In the genomic region with DNA sequence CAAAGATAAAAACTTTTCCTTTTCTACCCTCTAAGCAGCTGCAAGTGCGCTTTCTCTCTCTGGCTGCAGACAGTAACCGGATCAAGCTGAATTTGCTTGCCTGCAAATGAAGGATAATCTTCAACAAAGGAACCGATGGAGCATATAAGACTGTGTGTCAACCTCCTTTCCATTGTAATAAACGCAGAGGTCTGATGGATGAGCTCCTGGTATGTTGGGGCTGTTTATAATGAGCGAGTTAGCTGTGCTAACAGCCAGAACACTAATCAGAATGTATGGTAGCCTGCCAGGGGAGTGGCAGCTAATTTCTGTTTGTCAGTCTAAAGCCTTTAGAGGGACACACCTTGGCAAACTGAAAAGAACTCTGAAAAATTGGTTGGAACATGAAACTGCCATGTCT, we compare ENCODE assay signal across 13 mouse cellular contexts.
DNase-seq lines count a peak whose midpoint lies in the region; ATAC-seq lines count a peak whose summit lies in the region.
"Had no signal": no experiment of that assay in that cellular context is flagged by ENCODE, and none has a peak within 500 bp of the region (broad histone marks: within the 10 kb centered on the region; RNA-seq: fewer than 3 reads in every experiment).

No protein-coding gene starts in this region.

- no peaks in the 10 kb centered on the region for H3K4me1 ChIP-seq in embryonic facial prominence, embryonic 15.5 days
- H3K4me1 ChIP-seq in midbrain, embryonic 11.5 days (ENCODE audit: control insufficient read depth, insufficient read depth, low read length): peaks cover 5% of the 10 kb centered on the region

- no peak overlapping the region for H3K4me3 ChIP-seq in embryonic facial prominence, embryonic 15.5 days (replicated peaks)
- no peak overlapping the region for H3K4me3 ChIP-seq in midbrain, embryonic 11.5 days (ENCODE audit: low read depth, low read length)

- DNase-seq in cerebellum, postnatal 4 days (ENCODE audit: low spot score in 2 of 2): no peak
- peak; percentile 55 for DNase-seq in brain, adult 2 months (ENCODE audit: low read depth, low spot score)
- no peak for DNase-seq in midbrain, embryonic 11.5 days (ENCODE audit: low spot score, missing footprints)
- DNase-seq in MN1 (ENCODE audit: low spot score): no peak
- DNase-seq in right cerebral cortex, postnatal 14 days: no peak
- DNase-seq in lung, postnatal 10 days: no peak
- DNase-seq: adrenal gland, adult 2 months; kidney, adult 8-10 months; lung, embryonic 14.5 days; thymus, postnatal 4 days had no signal

- peak; percentile 29; the same call in 1 of the 2 replicates for ATAC-seq in cerebellum, adult (ENCODE audit: insufficient number of reproducible peaks, low FRiP score, low TSS enrichment)
- peak; percentile 19; the same call in 1 of the 2 replicates for ATAC-seq in embryonic facial prominence, embryonic 15.5 days (ENCODE audit: insufficient number of reproducible peaks, low FRiP score, low TSS enrichment, low read depth)
- ATAC-seq in midbrain, embryonic 11.5 days (ENCODE audit: low FRiP score): peak; percentile 79

- no peak overlapping the region for H3K27ac ChIP-seq in embryonic facial prominence, embryonic 15.5 days (replicated peaks)
- H3K27ac ChIP-seq in midbrain, embryonic 11.5 days (ENCODE audit: low read depth, low read length): no peak overlapping the region

- H3K9me3 ChIP-seq in embryonic facial prominence, embryonic 15.5 days (replicated peaks): no peaks in the 10 kb centered on the region
- H3K9me3 ChIP-seq in midbrain, embryonic 11.5 days (ENCODE audit: control insufficient read depth, low read length): no peaks in the 10 kb centered on the region
- H3K9me3 ChIP-seq: G1E had no signal

- H3K4me2 ChIP-seq in embryonic facial prominence, embryonic 15.5 days (replicated peaks): no peak overlapping the region
- no peak overlapping the region for H3K4me2 ChIP-seq in midbrain, embryonic 11.5 days
- H3K4me2 ChIP-seq: lung, embryonic 14.5 days had no signal

- no peak overlapping the region for H3K9ac ChIP-seq in embryonic facial prominence, embryonic 15.5 days
- no peak overlapping the region for H3K9ac ChIP-seq in midbrain, embryonic 11.5 days (ENCODE audit: low read length)
- H3K9ac ChIP-seq: lung, embryonic 14.5 days had no signal

- 53% methylated on average over 5 of the region's 5 CpGs for WGBS in embryonic facial prominence, embryonic 15.5 days
- WGBS in midbrain, embryonic 11.5 days: 11% methylated on average over 5 of the region's 5 CpGs

- no peaks in the 10 kb centered on the region for H3K36me3 ChIP-seq in embryonic facial prominence, embryonic 15.5 days
- no peaks in the 10 kb centered on the region for H3K36me3 ChIP-seq in midbrain, embryonic 11.5 days (ENCODE audit: control insufficient read depth, insufficient read depth, low read length)
- H3K36me3 ChIP-seq: G1E had no signal

- H3K27me3 ChIP-seq in embryonic facial prominence, embryonic 15.5 days: no peaks in the 10 kb centered on the region
- H3K27me3 ChIP-seq in midbrain, embryonic 11.5 days (ENCODE audit: control insufficient read depth, insufficient read depth, low read length): no peaks in the 10 kb centered on the region

Comparison
In these comparisons a context has a peak if more than half of its experiments do, and no peak if none do; other contexts are left out.
1. ATAC-seq: peak in every context shown above with its lines; median percentile 79 in midbrain, embryonic 11.5 days; 29 in cerebellum, adult; 19 in embryonic facial prominence, embryonic 15.5 days.